Mouse (Mus musculus): ENCODE results near the gene Pdcd6ip. TPM values are rescaled to one million over a fixed set of nuclear protein-coding genes. Genes with fewer than 3 reads are reported as not detected.

Gene Pdcd6ip
- polyA plus RNA-seq, 1 experiment from 2014 or later = 60.3 TPM

- Histone ChIP-seq H3K36me3 (no peaks in the 10 kb centered on the region), H3K27me3 (no peaks in the 10 kb centered on the region), H3K27ac (no peak overlapping the region), H3K4me3 (no peak overlapping the region), H3K4me2 (replicated peaks) (no peak overlapping the region), H3K9ac (no peak overlapping the region), H3K4me1 (peaks cover 4% of the 10 kb centered on the region; the same call in 1 of the 2 replicates), H3K9me3 (0 out of 2 replicates have a peak, but pooled peaks cover 4% of the 10 kb centered on the region)
- 76% methylated on average over 3 of the region's 3 CpGs for WGBS
- ATAC-seq (ENCODE audit: insufficient number of reproducible peaks, insufficient read depth, low FRiP score, low TSS enrichment) = no peak
Observed at GRCm38 (mm10) chr9:113644076-113644475, 64.0 kb downstream of the Pdcd6ip start.

GRCm38 (mm10) chr9:113643669-113644068 is 64.4 kb downstream of the Pdcd6ip start:
- H3K27me3 ChIP-seq = no peaks in the 10 kb centered on the region
- no peak overlapping the region for H3K4me3 ChIP-seq
- WGBS = 75% methylated on average over 15 of the region's 15 CpGs
- no peak overlapping the region for H3K4me2 ChIP-seq (replicated peaks)
- no peak overlapping the region for H3K27ac ChIP-seq
- no peaks in the 10 kb centered on the region for H3K36me3 ChIP-seq
- H3K9me3 ChIP-seq = 0 out of 2 replicates have a peak, but pooled peaks cover 4% of the 10 kb centered on the region
- ATAC-seq (ENCODE audit: insufficient number of reproducible peaks, insufficient read depth, low FRiP score, low TSS enrichment) = 0 out of 2 replicates have a peak, but pooled peaks have one; percentile 31
- peaks cover 4% of the 10 kb centered on the region; the same call in 1 of the 2 replicates for H3K4me1 ChIP-seq
- no peak overlapping the region for H3K9ac ChIP-seq

- no peak for ATAC-seq (ENCODE audit: insufficient number of reproducible peaks, insufficient read depth, low FRiP score, low TSS enrichment)
- H3K9me3 ChIP-seq = no peaks in the 10 kb centered on the region
- H3K27me3 ChIP-seq = no peaks in the 10 kb centered on the region
- WGBS = 20% methylated on average over 7 of the region's 7 CpGs
- H3K36me3 ChIP-seq = no peaks in the 10 kb centered on the region
- 0 out of 2 replicates have a peak, but pooled peaks cover 3% of the 10 kb centered on the region for H3K4me1 ChIP-seq
- no peak overlapping the region for H3K4me3 ChIP-seq
- no peak overlapping the region for H3K4me2 ChIP-seq (replicated peaks)
- no peak overlapping the region for H3K9ac ChIP-seq
- no peak overlapping the region for H3K27ac ChIP-seq
Observed at GRCm38 (mm10) chr9:113634986-113635385, 73.1 kb downstream of the Pdcd6ip start.

- H3K4me2 ChIP-seq (replicated peaks) = no peak overlapping the region
- H3K27ac ChIP-seq = no peak overlapping the region
- no peaks in the 10 kb centered on the region for H3K27me3 ChIP-seq
- 75% methylated on average over 8 of the region's 8 CpGs for WGBS
- no peaks in the 10 kb centered on the region for H3K9me3 ChIP-seq
- no peak overlapping the region for H3K4me3 ChIP-seq
- no peaks in the 10 kb centered on the region for H3K36me3 ChIP-seq
- H3K9ac ChIP-seq = no peak overlapping the region
- 0 out of 2 replicates have a peak, but pooled peaks cover 3% of the 10 kb centered on the region for H3K4me1 ChIP-seq
- no peak for ATAC-seq (ENCODE audit: insufficient number of reproducible peaks, insufficient read depth, low FRiP score, low TSS enrichment)
Observed at GRCm38 (mm10) chr9:113633168-113633744, 74.8 kb downstream of the Pdcd6ip start.

GRCm38 (mm10) chr9:113632350-113633043 is 75.6 kb downstream of the Pdcd6ip start:
- Histone ChIP-seq H3K4me2 (replicated peaks) (no peak overlapping the region), H3K36me3 (no peaks in the 10 kb centered on the region), H3K9ac (no peak overlapping the region), H3K27me3 (no peaks in the 10 kb centered on the region), H3K4me3 (no peak overlapping the region), H3K9me3 (no peaks in the 10 kb centered on the region), H3K4me1 (0 out of 2 replicates have a peak, but pooled peaks cover 3% of the 10 kb centered on the region), H3K27ac (no peak overlapping the region)
- no peak for ATAC-seq (ENCODE audit: insufficient number of reproducible peaks, insufficient read depth, low FRiP score, low TSS enrichment)
- WGBS = 73% methylated on average over 9 of the region's 9 CpGs

- Histone ChIP-seq H3K9me3 (no peaks in the 10 kb centered on the region), H3K27ac (no peak overlapping the region)
- 11% methylated on average over 9 of the region's 9 CpGs for WGBS
Observed at GRCm38 (mm10) chr9:113629632-113630031, 78.4 kb downstream of the Pdcd6ip start.

GRCm38 (mm10) chr9:113629191-113629590 is 78.9 kb downstream of the Pdcd6ip start:
- Histone ChIP-seq H3K4me1 (no peaks in the 10 kb centered on the region), H3K9ac (no peak overlapping the region), H3K27ac (no peak overlapping the region), H3K36me3 (no peaks in the 10 kb centered on the region), H3K4me3 (no peak overlapping the region), H3K9me3 (no peaks in the 10 kb centered on the region), H3K27me3 (no peaks in the 10 kb centered on the region), H3K4me2 (replicated peaks) (no peak overlapping the region)
- ATAC-seq (ENCODE audit: insufficient number of reproducible peaks, insufficient read depth, low FRiP score, low TSS enrichment) = no peak
- 87% methylated on average over 11 of the region's 11 CpGs for WGBS

More at GRCm38 (mm10) chr9:113629632-113630031, 78.4 kb downstream of the Pdcd6ip start:
- no peak overlapping the region for H3K4me3 ChIP-seq
- H3K4me2 ChIP-seq (replicated peaks) = no peak overlapping the region
- H3K4me1 ChIP-seq = no peaks in the 10 kb centered on the region
- no peaks in the 10 kb centered on the region for H3K27me3 ChIP-seq
- H3K36me3 ChIP-seq = no peaks in the 10 kb centered on the region
- no peak for ATAC-seq (ENCODE audit: insufficient number of reproducible peaks, insufficient read depth, low FRiP score, low TSS enrichment)
- H3K9ac ChIP-seq = no peak overlapping the region

GRCm38 (mm10) chr9:113628780-113629179 is 79.3 kb downstream of the Pdcd6ip start:
- H3K4me3 ChIP-seq = no peak overlapping the region
- no peak for ATAC-seq (ENCODE audit: insufficient number of reproducible peaks, insufficient read depth, low FRiP score, low TSS enrichment)
- no peaks in the 10 kb centered on the region for H3K27me3 ChIP-seq
- no peak overlapping the region for H3K4me2 ChIP-seq (replicated peaks)
- H3K9me3 ChIP-seq = no peaks in the 10 kb centered on the region
- H3K27ac ChIP-seq = no peak overlapping the region
- 91% methylated on average over 1 of the region's 1 CpGs for WGBS
- H3K36me3 ChIP-seq = no peaks in the 10 kb centered on the region
- H3K4me1 ChIP-seq = no peaks in the 10 kb centered on the region
- H3K9ac ChIP-seq = no peak overlapping the region

GRCm38 (mm10) chr9:113626730-113627129 is 81.3 kb downstream of the Pdcd6ip start:
- WGBS = 71% methylated on average over 10 of the region's 10 CpGs
- no peak for ATAC-seq (ENCODE audit: insufficient number of reproducible peaks, insufficient read depth, low FRiP score, low TSS enrichment)

GRCm38 (mm10) chr9:113624086-113624485 is 84.0 kb downstream of the Pdcd6ip start:
- Histone ChIP-seq H3K4me2 (replicated peaks) (no peak overlapping the region), H3K9me3 (no peaks in the 10 kb centered on the region), H3K27ac (no peak overlapping the region), H3K27me3 (no peaks in the 10 kb centered on the region), H3K4me3 (no peak overlapping the region), H3K4me1 (no peaks in the 10 kb centered on the region), H3K36me3 (no peaks in the 10 kb centered on the region), H3K9ac (no peak overlapping the region)
- WGBS = 68% methylated on average over 6 of the region's 6 CpGs
- ATAC-seq (ENCODE audit: insufficient number of reproducible peaks, insufficient read depth, low FRiP score, low TSS enrichment) = no peak

More at GRCm38 (mm10) chr9:113626730-113627129, 81.3 kb downstream of the Pdcd6ip start:
- no peaks in the 10 kb centered on the region for H3K36me3 ChIP-seq
- no peaks in the 10 kb centered on the region for H3K27me3 ChIP-seq
- no peak overlapping the region for H3K4me3 ChIP-seq
- H3K4me1 ChIP-seq = no peaks in the 10 kb centered on the region
- H3K9ac ChIP-seq = no peak overlapping the region
- no peaks in the 10 kb centered on the region for H3K9me3 ChIP-seq
- no peak overlapping the region for H3K4me2 ChIP-seq (replicated peaks)
- H3K27ac ChIP-seq = no peak overlapping the region

- Histone ChIP-seq H3K4me1 (no peaks in the 10 kb centered on the region), H3K4me2 (replicated peaks) (no peak overlapping the region), H3K4me3 (no peak overlapping the region), H3K9ac (no peak overlapping the region), H3K9me3 (no peaks in the 10 kb centered on the region), H3K27ac (no peak overlapping the region), H3K27me3 (no peaks in the 10 kb centered on the region), H3K36me3 (no peaks in the 10 kb centered on the region)
- 87% methylated on average over 6 of the region's 6 CpGs for WGBS
- no peak for ATAC-seq (ENCODE audit: insufficient number of reproducible peaks, insufficient read depth, low FRiP score, low TSS enrichment)
Observed at GRCm38 (mm10) chr9:113617081-113617480, 91.0 kb downstream of the Pdcd6ip start.

- WGBS = 64% methylated on average over 7 of the region's 7 CpGs
- no peaks in the 10 kb centered on the region for H3K27me3 ChIP-seq
- no peak for ATAC-seq (ENCODE audit: insufficient number of reproducible peaks, insufficient read depth, low FRiP score, low TSS enrichment)
- no peaks in the 10 kb centered on the region for H3K4me1 ChIP-seq
- H3K36me3 ChIP-seq = no peaks in the 10 kb centered on the region
- H3K4me2 ChIP-seq (replicated peaks) = no peak overlapping the region
- no peak overlapping the region for H3K9ac ChIP-seq
- no peak overlapping the region for H3K27ac ChIP-seq
- H3K9me3 ChIP-seq = no peaks in the 10 kb centered on the region
- no peak overlapping the region for H3K4me3 ChIP-seq
Observed at GRCm38 (mm10) chr9:113610776-113611175, 97.3 kb downstream of the Pdcd6ip start.

Measured in embryonic facial prominence, embryonic 12.5 days (tissue).